Mouse (Mus musculus): ENCODE measurements around the gene Per1.

Per1 gene

GRCm38 (mm10) chr11:69064259-69065133 is 30.5 kb upstream of the Per1 start:
- no peak for DNase-seq (ENCODE audit: low read depth, low spot score)

GRCm38 (mm10) chr11:69065394-69065925 is 29.6 kb upstream of the Per1 start:
- DNase-seq (ENCODE audit: low read depth, low spot score) = no peak

- DNase-seq (ENCODE audit: low read depth, low spot score) = peak; percentile 63
Observed at GRCm38 (mm10) chr11:69066163-69066861, 28.7 kb upstream of the Per1 start.

GRCm38 (mm10) chr11:69066956-69067355 is 28.1 kb upstream of the Per1 start:
- peak; percentile 90 for DNase-seq (ENCODE audit: low read depth, low spot score)

- DNase-seq (ENCODE audit: low read depth, low spot score) = no peak
Observed at GRCm38 (mm10) chr11:69067601-69068000, 27.4 kb upstream of the Per1 start.

GRCm38 (mm10) chr11:69070093-69070492 is 24.9 kb upstream of the Per1 start:
- no peak for DNase-seq (ENCODE audit: low read depth, low spot score)

- peak; percentile 96 for DNase-seq (ENCODE audit: low read depth, low spot score)
Observed at GRCm38 (mm10) chr11:69070590-69071222, 24.3 kb upstream of the Per1 start, which contains the start of gene Tmem107. TSS of gene Tmem107 (plus strand) at chr11:69070806.

GRCm38 (mm10) chr11:69071262-69071661 is 23.8 kb upstream of the Per1 start:
- no peak for DNase-seq (ENCODE audit: low read depth, low spot score)

- no peak for DNase-seq (ENCODE audit: low read depth, low spot score)
Observed at GRCm38 (mm10) chr11:69072234-69072633, 22.8 kb upstream of the Per1 start.

- no peak for DNase-seq (ENCODE audit: low read depth, low spot score)
Observed at GRCm38 (mm10) chr11:69072666-69073064, 22.4 kb upstream of the Per1 start.

- DNase-seq (ENCODE audit: low read depth, low spot score) = peak; percentile 95
Observed at GRCm38 (mm10) chr11:69073065-69073888, 21.7 kb upstream of the Per1 start.

- DNase-seq (ENCODE audit: low read depth, low spot score) = no peak
Observed at GRCm38 (mm10) chr11:69073951-69074775, 20.9 kb upstream of the Per1 start.

- no peak for DNase-seq (ENCODE audit: low read depth, low spot score)
Observed at GRCm38 (mm10) chr11:69074776-69075069, 20.3 kb upstream of the Per1 start.

GRCm38 (mm10) chr11:69075764-69076479 is 19.1 kb upstream of the Per1 start:
- no peak for DNase-seq (ENCODE audit: low read depth, low spot score)

- no peak for DNase-seq (ENCODE audit: low read depth, low spot score)
Observed at GRCm38 (mm10) chr11:69076572-69076971, 18.4 kb upstream of the Per1 start.

GRCm38 (mm10) chr11:69077316-69077715 is 17.7 kb upstream of the Per1 start:
- DNase-seq (ENCODE audit: low read depth, low spot score) = no peak

GRCm38 (mm10) chr11:69078041-69078440 is 17.0 kb upstream of the Per1 start:
- DNase-seq (ENCODE audit: low read depth, low spot score) = no peak

- DNase-seq (ENCODE audit: low read depth, low spot score) = no peak
Observed at GRCm38 (mm10) chr11:69078805-69079438, 16.1 kb upstream of the Per1 start.

- DNase-seq (ENCODE audit: low read depth, low spot score) = no peak
Observed at GRCm38 (mm10) chr11:69080102-69080854, 14.7 kb upstream of the Per1 start.

Data from CD4-positive, CD25-positive, alpha-beta regulatory T cell, adult 2 months (primary cell).